Mouse (Mus musculus) CH12.LX (cell line): ENCODE measurements around the gene Ces2e. TPM values are rescaled to one million over a fixed set of nuclear protein-coding genes. Genes with fewer than 3 reads are reported as not detected.

Source experiments
- DNase-seq: peaks from one replicate; pipeline ENCODE4 v3.0.0-alpha.2; 2013; ENCODE audit errors: extremely low read depth
- H3K27ac ChIP-seq: 2 replicates; pipeline ENCODE4 v1.5.1; 2012; ENCODE audit warnings: low read depth, mild to moderate bottlenecking, control low read depth, moderate library complexity; ENCODE audit not compliant: insufficient read depth
- H3K27me3 ChIP-seq: replicated peaks from 2 replicates; pipeline ENCODE3; 2012; ENCODE audit warnings: inconsistent platforms
- H3K36me3 ChIP-seq, 2 experiments: replicated peaks in 1 of 2; 2 replicates each; pipeline versions ENCODE3 to v1.6.1; 2012; ENCODE audit warnings: inconsistent platforms in 1 of 2, low read length in 1 of 2, mild to moderate bottlenecking in 1 of 2, mixed read lengths in 1 of 2, moderate library complexity in 1 of 2; ENCODE audit not compliant: control insufficient read depth in 1 of 2, insufficient read depth in 1 of 2
- H3K4me1 ChIP-seq, 2 experiments: 2 replicates each; pipeline ENCODE4 v1.6.1; 2012; ENCODE audit warnings: inconsistent platforms in 1 of 2, moderate library complexity in 1 of 2; ENCODE audit not compliant: insufficient read depth in 2 of 2, control insufficient read depth in 1 of 2
- H3K4me2 ChIP-seq: 2 replicates; pipeline ENCODE4 v1.6.1; 2012; ENCODE audit warnings: low read depth, mild to moderate bottlenecking, control low read depth; ENCODE audit not compliant: poor library complexity, insufficient read depth, severe bottlenecking
- H3K4me3 ChIP-seq, 3 experiments: fragments of 150-350 bp in 1 of 3; sonication (generic) in 1 of 3; replicated peaks in 1 of 3; 2 replicates each; pipeline versions ENCODE3 to v1.5.1; 2011 to 2012; ENCODE audit warnings: low read depth in 2 of 3, low read length in 2 of 3, mild to moderate bottlenecking in 2 of 3, moderate library complexity in 2 of 3, control low read depth in 1 of 3, improper control_type of control experiment in 1 of 3, inconsistent platforms in 1 of 3, mixed read lengths in 1 of 3; ENCODE audit not compliant: poor library complexity in 1 of 3
- H3K79me2 ChIP-seq: replicated peaks from 2 replicates; pipeline ENCODE4 v1.6.1; 2012; ENCODE audit warnings: mild to moderate bottlenecking, moderate library complexity; ENCODE audit not compliant: control insufficient read depth, poor library complexity, insufficient read depth, severe bottlenecking; ENCODE audit errors: extremely low read depth
- H3K9ac ChIP-seq: 2 replicates; pipeline ENCODE4 v1.6.1; 2012; ENCODE audit warnings: low read depth, mild to moderate bottlenecking, control low read depth, moderate library complexity; ENCODE audit not compliant: insufficient read depth
- H3K9me3 ChIP-seq: replicated peaks from 2 replicates; pipeline ENCODE3; 2012; ENCODE audit warnings: low read length, inconsistent platforms, mixed read lengths
- BHLHE40 ChIP-seq: IDR thresholded peaks from 2 replicates; pipeline ENCODE4 v1.6.1; 2011; ENCODE audit warnings: mild to moderate bottlenecking, low read depth, low read length, improper control_type of control experiment
- CHD1 ChIP-seq: IDR thresholded peaks from 2 replicates; pipeline ENCODE4 v1.6.1; 2012; ENCODE audit warnings: low read depth, low read length, improper control_type of control experiment, inconsistent platforms
- CHD2 ChIP-seq: IDR thresholded peaks from 2 replicates; pipeline ENCODE4 v1.6.1; 2011; ENCODE audit warnings: low read length, improper control_type of control experiment
- CTCF ChIP-seq, 2 experiments: IDR thresholded peaks in 1 of 2; conservative IDR thresholded peaks in 1 of 2; 2 replicates each; pipeline ENCODE4 v1.5.1; 2011 to 2012; ENCODE audit warnings: low read depth in 2 of 2, low read length in 2 of 2, improper control_type of control experiment in 1 of 2, inconsistent platforms in 1 of 2, mild to moderate bottlenecking in 1 of 2, moderate library complexity in 1 of 2
- E2F4 ChIP-seq: IDR thresholded peaks from 2 replicates; pipeline ENCODE4 v1.6.1; 2011; ENCODE audit warnings: low read depth, low read length, improper control_type of control experiment; ENCODE audit not compliant: insufficient replicate concordance
- ELF1 ChIP-seq: IDR thresholded peaks from 2 replicates; pipeline ENCODE4 v1.6.1; 2014; ENCODE audit warnings: low read depth, mild to moderate bottlenecking, inconsistent platforms, low read length, improper control_type of control experiment
- EP300 ChIP-seq: IDR thresholded peaks from 2 replicates; pipeline ENCODE4 v1.6.1; 2011; ENCODE audit warnings: low read length, improper control_type of control experiment
- ETS1 ChIP-seq: conservative IDR thresholded peaks from 2 replicates; pipeline ENCODE4 v1.6.1; 2012; ENCODE audit warnings: low read depth, mild to moderate bottlenecking, inconsistent platforms, low read length, improper control_type of control experiment, moderate library complexity
- GABPA ChIP-seq: IDR thresholded peaks from 2 replicates; pipeline ENCODE4 v1.6.1; 2012; ENCODE audit warnings: low read depth, low read length, improper control_type of control experiment, inconsistent platforms; ENCODE audit not compliant: insufficient replicate concordance
- HCFC1 ChIP-seq: IDR thresholded peaks from 2 replicates; pipeline ENCODE4 v1.6.1; 2012; ENCODE audit warnings: low read depth, mild to moderate bottlenecking, inconsistent platforms, low read length, improper control_type of control experiment
- JUN ChIP-seq: IDR thresholded peaks from 2 replicates; pipeline ENCODE4 v1.6.1; 2011; ENCODE audit warnings: low read depth, mild to moderate bottlenecking, low read length, improper control_type of control experiment, moderate library complexity; ENCODE audit not compliant: insufficient read depth
- JUND ChIP-seq: conservative IDR thresholded peaks from 2 replicates; pipeline ENCODE4 v1.6.1; 2011; ENCODE audit warnings: low read depth, low read length, improper control_type of control experiment
- KAT2A ChIP-seq: IDR thresholded peaks from 2 replicates; pipeline ENCODE4 v1.6.1; 2012; ENCODE audit warnings: low read length, improper control_type of control experiment, inconsistent platforms; ENCODE audit not compliant: insufficient replicate concordance
- MEF2A ChIP-seq: IDR thresholded peaks from 2 replicates; pipeline ENCODE4 v1.6.1; 2014; ENCODE audit warnings: low read depth, mild to moderate bottlenecking, inconsistent platforms, low read length, improper control_type of control experiment, borderline replicate concordance
- MXI1 ChIP-seq: IDR thresholded peaks from 2 replicates; pipeline ENCODE4 v1.6.1; 2011; ENCODE audit warnings: mild to moderate bottlenecking, low read depth, low read length, improper control_type of control experiment
- MYC ChIP-seq: IDR thresholded peaks from 2 replicates; pipeline ENCODE4 v1.6.1; 2011; ENCODE audit warnings: low read depth, mild to moderate bottlenecking, improper control_type of control experiment, low read length
- POLR2AphosphoS2 ChIP-seq: IDR thresholded peaks from 2 replicates; pipeline ENCODE4 v1.6.1; 2011; ENCODE audit warnings: low read depth, low read length, improper control_type of control experiment
- RAD21 ChIP-seq: IDR thresholded peaks from 2 replicates; pipeline ENCODE4 v1.6.1; 2011; ENCODE audit warnings: low read depth, mild to moderate bottlenecking, low read length, improper control_type of control experiment, moderate library complexity
- SIN3A ChIP-seq: IDR thresholded peaks from 2 replicates; pipeline ENCODE4 v1.6.1; 2012; ENCODE audit warnings: low read length, improper control_type of control experiment, inconsistent platforms
- SMC3 ChIP-seq: IDR thresholded peaks from 2 replicates; pipeline ENCODE4 v1.6.1; 2011; ENCODE audit warnings: low read depth, low read length, improper control_type of control experiment
- TBP ChIP-seq: conservative IDR thresholded peaks from 2 replicates; pipeline ENCODE4 v1.6.1; 2011; ENCODE audit warnings: low read depth, low read length, improper control_type of control experiment
- TCF12 ChIP-seq: IDR thresholded peaks from 2 replicates; pipeline ENCODE4 v1.6.1; 2014; ENCODE audit warnings: low read depth, mild to moderate bottlenecking, inconsistent platforms, low read length, improper control_type of control experiment
- USF1 ChIP-seq: IDR thresholded peaks from 2 replicates; pipeline ENCODE4 v1.6.1; 2014; ENCODE audit warnings: low read depth, mild to moderate bottlenecking, inconsistent platforms, low read length, improper control_type of control experiment
- dilution Hi-C: fragments of 300-500 bp; cut with MboI; formaldehyde crosslinking; loops from 2 replicates; pipeline ENCODE4 v1.14.3; 2020; ENCODE audit warnings: low sequenced_read_pairs; ENCODE audit not compliant: extremely low pct_unique_long_range_greater_than_20kb, extremely low pct_ligation_motif_present
- in situ Hi-C: fragments of 300-500 bp; cut with MboI; formaldehyde crosslinking; loops from 3 replicates; pipeline ENCODE4 v1.14.3; 2019; ENCODE audit warnings: low sequenced_read_pairs, low pct_ligation_motif_present, low pct_unique_long_range_greater_than_20kb, mixed read lengths
- polyA plus RNA-seq: library from polyadenylated mRNA; unstranded; fragments of >175 nt; gene quantifications from 2 replicates; pipeline ENCODE4 v1.2.1, GENCODE M21; 2012; ENCODE audit warnings: low read depth; ENCODE audit not compliant: insufficient read length
- total RNA-seq, 2 experiments: library from RNA; depleted of rRNA; stranded (reverse); fragments of 300-350 nt in 1 of 2; fragments of >200 nt in 1 of 2; gene quantifications; 2 replicates each; pipeline ENCODE4 v1.2.3; 2012 to 2014

The Ces2e gene
- total and polyA plus RNA-seq, 3 experiments = 0.11 TPM; not detected in 2

DNA sequence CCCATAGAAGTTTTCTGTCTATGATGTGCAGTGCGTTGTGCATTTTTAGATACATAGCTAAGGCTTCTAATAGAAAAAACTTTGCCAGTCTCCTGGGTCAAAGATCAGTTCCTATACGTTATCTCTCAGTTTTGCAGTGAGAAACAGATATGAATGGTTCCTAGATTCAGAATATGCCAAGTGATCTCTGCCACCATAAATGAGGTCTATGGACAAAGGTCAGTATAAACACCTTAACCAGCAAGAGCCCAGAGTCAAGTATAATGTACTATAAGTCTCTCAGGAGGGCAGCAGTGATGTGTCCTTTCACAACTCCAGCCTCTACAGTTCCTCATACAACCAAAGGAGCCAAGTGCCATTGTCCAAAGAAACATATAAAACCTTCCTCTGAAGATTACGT, 1.2 kb downstream of the Ces2e start:
- TF ChIP-seq JUND (no peak), KAT2A (no peak), CHD2 (no peak), ETS1 (no peak), GABPA (no peak), TBP (no peak), CTCF (conservative IDR thresholded peaks at IDR 0.05 in 1 of 2, IDR thresholded peaks at IDR 0.05 in 1 of 2; ENCODE audit: low read depth in 2 of 2, low read length in 2 of 2) (no peak), JUN (no peak), SIN3A (no peak), EP300 (no peak), USF1 (no peak), POLR2AphosphoS2 (no peak), E2F4 (no peak), SMC3 (no peak)
- no peak overlapping the region for H3K4me3 ChIP-seq
- no peaks in the 10 kb centered on the region for H3K79me2 ChIP-seq
- no peak overlapping the region for H3K9ac ChIP-seq
- DNase-seq = no peak
- no peaks in the 10 kb centered on the region for H3K9me3 ChIP-seq
- H3K27me3 ChIP-seq = no peaks in the 10 kb centered on the region
- H3K36me3 ChIP-seq = no peaks in the 10 kb centered on the region
- in situ Hi-C loops = loop anchor here (10.0 kb wide), 1 partner anchor 92 kb away; the partner anchor contains the start of gene Ces2b
- no peak overlapping the region for H3K27ac ChIP-seq
- H3K4me2 ChIP-seq = no peak overlapping the region
- H3K4me1 ChIP-seq = peaks cover 0 to 5% of the 10 kb centered on the region in 2 experiments; a peak in 1 of 4 replicates
- dilution Hi-C loops = no loop called here

DNA sequence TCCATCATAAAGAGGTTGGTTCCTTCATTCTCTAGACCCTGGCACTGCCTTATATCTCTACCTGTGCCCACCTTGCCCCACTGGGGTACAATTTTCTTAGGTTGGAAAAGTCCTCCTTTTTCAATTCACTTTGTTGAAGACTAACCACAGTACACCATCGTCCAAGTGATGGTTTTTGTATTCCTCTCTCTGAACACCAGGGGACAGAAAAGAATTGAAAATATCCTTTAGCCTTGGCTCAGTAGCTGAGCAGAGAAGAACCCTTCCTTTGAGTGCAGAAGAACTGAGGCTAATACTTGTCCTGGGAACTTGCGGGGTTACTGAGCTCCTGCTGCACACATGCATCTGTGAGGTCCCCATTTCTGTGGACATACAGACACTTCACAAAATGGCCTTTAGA, 18.6 kb downstream of the Ces2e start:
- peaks cover 0 to 4% of the 10 kb centered on the region in 2 experiments; a peak in 1 of 4 replicates for H3K4me1 ChIP-seq
- H3K9me3 ChIP-seq = no peaks in the 10 kb centered on the region
- in situ Hi-C loops = no loop called here
- no peak overlapping the region for H3K4me2 ChIP-seq
- H3K79me2 ChIP-seq = no peaks in the 10 kb centered on the region
- DNase-seq = no peak
- H3K27ac ChIP-seq = no peak overlapping the region
- no peaks in the 10 kb centered on the region for H3K27me3 ChIP-seq
- TF ChIP-seq CTCF (conservative IDR thresholded peaks at IDR 0.05 in 1 of 2, IDR thresholded peaks at IDR 0.05 in 1 of 2; ENCODE audit: low read depth in 2 of 2, low read length in 2 of 2) = peak in 1 of 2 experiments; percentile 37; a peak in 2 of 4 replicates
- no peak for TF ChIP-seq CHD1
- peak; percentile 24 for TF ChIP-seq RAD21
- H3K4me3 ChIP-seq = no peak overlapping the region
- H3K9ac ChIP-seq = no peak overlapping the region
- dilution Hi-C loops = no loop called here
- no peaks in the 10 kb centered on the region for H3K36me3 ChIP-seq

DNA sequence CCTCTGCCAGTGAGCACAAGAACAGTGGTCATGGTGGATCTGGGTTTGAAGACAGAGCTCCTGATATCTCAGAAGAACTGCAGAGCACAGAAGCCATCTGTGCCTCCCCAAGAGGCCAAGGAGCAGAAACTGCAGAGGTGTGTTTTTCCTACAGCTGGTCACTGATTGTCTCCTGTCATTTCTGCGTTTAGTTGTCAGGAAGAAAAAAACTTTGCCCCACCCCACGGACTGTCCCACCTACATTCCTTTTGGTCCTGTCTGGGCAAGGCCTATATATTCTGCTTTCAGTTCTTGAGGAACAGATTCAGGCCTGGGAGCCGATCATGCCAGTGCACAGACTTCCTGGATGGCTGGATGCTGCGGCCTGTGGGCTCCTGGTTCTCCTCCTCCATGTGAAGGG, 21.0 kb downstream of the Ces2e start, which contains the start of gene Ces2f:
Gene Ces2f (plus strand): TSS at position 301 of the 400 bp plus-strand sequence.
- H3K36me3 ChIP-seq = no peaks in the 10 kb centered on the region
- no peak within 1 kb of the TSS for H3K27ac ChIP-seq
- H3K4me3 ChIP-seq = no peak within 1 kb of the TSS
- peaks cover 0 to 4% of the 10 kb centered on the region in 2 experiments; a peak in 1 of 4 replicates for H3K4me1 ChIP-seq
- TF ChIP-seq HCFC1 (no peak), MEF2A (no peak), BHLHE40 (no peak), TBP (no peak), JUN (no peak), TCF12 (no peak), MYC (no peak), MXI1 (no peak), ELF1 (no peak), CHD1 (no peak)
- TF ChIP-seq, all 38 proteins: peak for 0
- H3K9ac ChIP-seq = no peak within 1 kb of the TSS
- no peaks in the 10 kb centered on the region for H3K27me3 ChIP-seq
- in situ Hi-C loops = no loop called here
- H3K9me3 ChIP-seq = no peaks in the 10 kb centered on the region
- H3K4me2 ChIP-seq = no peak within 1 kb of the TSS
- DNase-seq = no peak
- H3K79me2 ChIP-seq = no peaks in the 10 kb centered on the region
- dilution Hi-C loops = no loop called here
